Mouse (Mus musculus): Measurements from ENCODE around the gene S100a3.

GRCm38 (mm10) chr3:90535446-90535845 lies 24.9 kb upstream of the S100a3 start:
- no peak for TF ChIP-seq CTCF (IDR thresholded peaks at IDR 0.05; ENCODE audit: insufficient read depth, low read depth, low read length)
- no peak for TF ChIP-seq POLR2A (IDR thresholded peaks at IDR 0.05; ENCODE audit: insufficient read depth, low read depth, low read length)
